Mouse (Mus musculus) testis, adult 2 months (tissue): ENCODE measurements at regions not wholly inside any gene's neighbourhood (a gene's known extent, or its start where the extent isn't known, plus 50 kb on each side); places are given as distances from the start of the nearest gene placed in this dataset.
"Not testable (repeated sequence)": the region's sequence is repeated elsewhere in the genome, so short reads cannot be mapped to it uniquely, and the experiment has no call there.

Experiments used
- H3K27ac ChIP-seq: fragments of 200-500 bp; 2 replicates; pipeline ENCODE4 v1.5.1; 2012; ENCODE audit warnings: low read depth, low read length; ENCODE audit not compliant: control insufficient read depth, insufficient read depth
- H3K27me3 ChIP-seq: fragments of 200-500 bp; 2 replicates; pipeline ENCODE4 v1.6.1; 2012; ENCODE audit warnings: mild to moderate bottlenecking, low read length, moderate library complexity; ENCODE audit not compliant: control insufficient read depth, insufficient read depth
- H3K36me3 ChIP-seq: fragments of 200-500 bp; 2 replicates; pipeline ENCODE4 v1.6.1; 2012; ENCODE audit warnings: mild to moderate bottlenecking, low read length; ENCODE audit not compliant: control insufficient read depth, insufficient read depth
- H3K4me1 ChIP-seq: fragments of 200-500 bp; 2 replicates; pipeline ENCODE4 v1.6.1; 2012; ENCODE audit warnings: low read length; ENCODE audit not compliant: control insufficient read depth, insufficient read depth
- H3K4me3 ChIP-seq: fragments of 200-500 bp; 2 replicates; pipeline ENCODE4 v1.5.1; 2012; ENCODE audit warnings: low read depth, mild to moderate bottlenecking, low read length, moderate library complexity, mixed read lengths; ENCODE audit not compliant: control insufficient read depth
- CTCF ChIP-seq: fragments of 200-500 bp; IDR thresholded peaks from 2 replicates; pipeline ENCODE4 v1.5.1; 2012; ENCODE audit warnings: low read depth, mild to moderate bottlenecking, inconsistent platforms, low read length, moderate library complexity; ENCODE audit not compliant: control insufficient read depth, insufficient read depth, insufficient replicate concordance
- POLR2A ChIP-seq: fragments of 200-500 bp; IDR thresholded peaks from 2 replicates; pipeline ENCODE4 v1.6.1; 2012; ENCODE audit warnings: low read depth, mild to moderate bottlenecking, inconsistent platforms, low read length, moderate library complexity; ENCODE audit not compliant: control insufficient read depth

GRCm38 (mm10) chr3:34709553-34709952 is 59.3 kb downstream of the Sox2 start:
- Histone ChIP-seq H3K36me3 (no peaks in the 10 kb centered on the region), H3K27me3 (no peaks in the 10 kb centered on the region), H3K27ac (peak overlapping the region; percentile 7; the same call in 1 of the 2 replicates), H3K4me3 (peak overlapping the region; percentile 58), H3K4me1 (peaks cover 2% of the 10 kb centered on the region)
- TF ChIP-seq CTCF (no peak), POLR2A (no peak)

GRCm38 (mm10) chr3:34712137-34712536 is 61.9 kb downstream of the Sox2 start:
- H3K27ac ChIP-seq, H3K4me1 ChIP-seq, H3K4me3 ChIP-seq, H3K36me3 ChIP-seq, H3K27me3 ChIP-seq: not testable (repeated sequence)

DNA sequence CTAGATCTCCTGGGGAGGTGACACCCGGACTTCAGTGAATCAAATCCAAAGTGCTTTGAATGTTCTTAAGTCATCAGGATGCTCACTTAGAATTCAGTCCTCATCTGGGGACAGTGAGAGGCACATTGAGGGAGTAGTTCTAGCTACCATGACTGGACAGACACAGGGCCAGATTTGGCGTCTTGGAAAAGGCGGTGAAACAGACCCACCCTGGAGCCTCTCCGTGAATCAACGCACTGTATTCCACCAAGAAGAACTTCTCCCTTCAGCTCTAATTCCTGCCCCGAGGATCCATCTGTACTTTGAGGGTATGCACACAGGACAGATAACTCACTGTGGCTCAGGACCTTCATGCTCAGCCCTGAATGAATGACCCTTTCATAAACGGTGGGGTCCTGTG is 72.3 kb downstream of the Sox2 start:
- Histone ChIP-seq H3K4me1 (no peaks in the 10 kb centered on the region), H3K27ac (no peak overlapping the region), H3K36me3 (no peaks in the 10 kb centered on the region), H3K27me3 (no peaks in the 10 kb centered on the region), H3K4me3 (no peak overlapping the region)
- TF ChIP-seq CTCF (no peak), POLR2A (no peak)

- no peak for TF ChIP-seq CTCF
- TF ChIP-seq POLR2A: no peak
- Histone ChIP-seq H3K27ac (no peak overlapping the region), H3K36me3 (no peaks in the 10 kb centered on the region), H3K27me3 (no peaks in the 10 kb centered on the region), H3K4me3 (no peak overlapping the region), H3K4me1 (no peaks in the 10 kb centered on the region)
Observed at GRCm38 (mm10) chr3:34726955-34727354, 76.8 kb downstream of the Sox2 start.

- H3K4me3 ChIP-seq: no peak overlapping the region
- H3K27me3 ChIP-seq: no peaks in the 10 kb centered on the region
- H3K4me1 ChIP-seq: no peaks in the 10 kb centered on the region
- H3K36me3 ChIP-seq: no peaks in the 10 kb centered on the region
- no peak for TF ChIP-seq POLR2A
- no peak overlapping the region for H3K27ac ChIP-seq
Observed at GRCm38 (mm10) chr3:34728282-34728681, 78.1 kb downstream of the Sox2 start.

DNA sequence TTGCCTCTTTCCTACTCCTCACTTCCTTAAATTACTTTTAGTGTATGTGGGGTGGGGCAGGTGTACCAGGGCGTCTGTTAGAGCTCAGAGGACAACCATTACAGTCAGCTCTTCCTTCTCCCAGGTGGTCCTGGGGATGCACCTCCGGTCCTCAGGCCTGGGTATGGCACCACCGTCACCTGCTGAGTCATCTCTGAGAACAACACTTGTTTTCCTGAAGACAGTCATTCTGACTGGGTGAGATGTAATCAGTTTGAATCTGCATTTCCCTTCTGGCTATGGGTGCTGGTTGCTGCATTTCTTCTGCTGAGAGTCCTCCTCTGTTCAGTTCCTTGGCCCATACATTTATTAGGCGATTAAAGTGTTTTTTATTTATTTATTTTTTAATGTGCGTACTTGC is 84.8 kb downstream of the Sox2 start:
- Histone ChIP-seq H3K4me1 (no peaks in the 10 kb centered on the region), H3K27me3 (no peaks in the 10 kb centered on the region), H3K36me3 (no peaks in the 10 kb centered on the region), H3K27ac (no peak overlapping the region), H3K4me3 (no peak overlapping the region)
- TF ChIP-seq POLR2A: no peak

DNA sequence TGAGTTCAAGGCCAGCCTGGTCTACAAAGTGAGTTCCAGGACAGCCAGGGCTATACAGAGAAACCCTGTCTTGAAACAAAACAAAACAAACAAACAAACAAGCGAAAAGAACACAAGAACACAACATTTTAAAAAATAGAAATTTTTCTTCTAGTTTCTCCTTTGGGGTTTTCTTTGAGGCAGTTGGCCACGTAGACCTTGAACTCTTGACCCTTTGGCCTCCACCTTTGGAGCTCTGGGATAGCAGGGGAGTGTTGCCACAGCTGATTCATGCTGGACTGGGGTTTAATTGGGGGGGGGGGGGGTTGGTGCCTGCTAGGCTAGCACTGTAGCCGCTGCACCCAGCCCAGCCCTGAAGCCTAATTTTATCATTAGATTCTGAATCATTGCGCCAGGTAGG is 87.8 kb downstream of the Sox2 start:
- no peak for TF ChIP-seq CTCF
- TF ChIP-seq POLR2A: no peak
- Histone ChIP-seq H3K27me3 (no peaks in the 10 kb centered on the region), H3K36me3 (no peaks in the 10 kb centered on the region), H3K4me1 (no peaks in the 10 kb centered on the region), H3K27ac (no peak overlapping the region), H3K4me3 (no peak overlapping the region)

- H3K27ac ChIP-seq: no peak overlapping the region
- H3K4me1 ChIP-seq: no peaks in the 10 kb centered on the region
Observed at GRCm38 (mm10) chr3:34738938-34739337, 88.7 kb downstream of the Sox2 start.

More at GRCm38 (mm10) chr3:34738938-34739337, 88.7 kb downstream of the Sox2 start:
- H3K27me3 ChIP-seq: no peaks in the 10 kb centered on the region
- TF ChIP-seq CTCF (no peak), POLR2A (no peak)
- H3K36me3 ChIP-seq: no peaks in the 10 kb centered on the region
- no peak overlapping the region for H3K4me3 ChIP-seq
